Mouse (Mus musculus) monocyte, adult 5-6 weeks (primary cell): ENCODE results near the gene Ube2e1. TPM values are rescaled to one million over a fixed set of nuclear protein-coding genes. Genes with fewer than 3 reads are reported as not detected.

ENCODE experiments used
- total RNA-seq: library from RNA; stranded (forward); fragments of 200-1000, 200-491, 200-594 nt; gene quantifications from 3 replicates; pipeline ENCODE4 v1.2.3, GENCODE M21; 2017

Ube2e1 gene
- total RNA-seq, 1 experiment from 2014 or later: 44.2 TPM

Other genes with a start within 250 kb of the Ube2e1 start
- 58.5 to 87.8 TPM (median 76.6 TPM) in 3 replicates for gene Nr1d2, start 92.7 kb downstream of the Ube2e1 start, total RNA-seq
- gene Nkiras1, start 60.7 kb downstream of the Ube2e1 start, total RNA-seq: 7.8 to 25.8 TPM (median 23.2 TPM) in 3 replicates
- gene Rpl15, start 60.5 kb downstream of the Ube2e1 start, total RNA-seq: 1,060 to 1,259 TPM (median 1,134 TPM) in 3 replicates